Mouse (Mus musculus): ENCODE measurements at regions not wholly inside any gene's neighbourhood (a gene's known extent, or its start where the extent isn't known, plus 50 kb on each side); places are given as distances from the start of the nearest gene placed in this dataset.
A peak's percentile ranks its signal among the peaks of the same experiment; 100 is the strongest.

DNA sequence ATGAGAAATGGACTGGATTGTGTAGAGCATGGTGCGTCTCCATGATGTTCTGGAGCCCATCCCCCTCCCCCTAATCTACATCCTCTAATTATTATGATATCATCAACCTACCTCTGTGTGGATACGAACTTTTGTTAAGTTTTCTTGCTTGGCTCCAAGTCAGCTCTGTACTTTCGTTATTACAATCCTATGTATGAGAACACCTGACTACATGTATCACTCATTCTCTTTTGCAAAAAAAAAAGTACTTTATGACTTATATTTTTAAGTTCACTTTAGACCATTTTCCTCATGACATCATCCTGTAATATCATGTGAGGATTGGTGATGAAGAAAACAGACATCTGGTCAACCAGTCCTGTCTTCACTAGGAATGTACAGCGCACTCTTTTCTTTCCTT, 175.7 kb upstream of the Sulf2 start:
- Histone ChIP-seq H3K4me3 (ENCODE audit: low read depth, low read length) (no peak overlapping the region), H3K36me3 (ENCODE audit: control insufficient read depth, insufficient read depth, low read length) (no peaks in the 10 kb centered on the region), H3K27ac (ENCODE audit: low read length) (no peak overlapping the region), H3K9ac (ENCODE audit: low read depth, low read length) (no peak overlapping the region), H3K4me1 (ENCODE audit: control insufficient read depth, insufficient read depth, low read length) (no peaks in the 10 kb centered on the region), H3K9me3 (replicated peaks; ENCODE audit: control insufficient read depth, low read length, poor library complexity, severe bottlenecking) (no peaks in the 10 kb centered on the region), H3K27me3 (ENCODE audit: control insufficient read depth, insufficient read depth, low read depth, low read length) (no peaks in the 10 kb centered on the region), H3K4me2 (ENCODE audit: low read length) (no peak overlapping the region)
- WGBS: 92% methylated on average over 4 of the region's 4 CpGs
- no peak for ATAC-seq

DNA sequence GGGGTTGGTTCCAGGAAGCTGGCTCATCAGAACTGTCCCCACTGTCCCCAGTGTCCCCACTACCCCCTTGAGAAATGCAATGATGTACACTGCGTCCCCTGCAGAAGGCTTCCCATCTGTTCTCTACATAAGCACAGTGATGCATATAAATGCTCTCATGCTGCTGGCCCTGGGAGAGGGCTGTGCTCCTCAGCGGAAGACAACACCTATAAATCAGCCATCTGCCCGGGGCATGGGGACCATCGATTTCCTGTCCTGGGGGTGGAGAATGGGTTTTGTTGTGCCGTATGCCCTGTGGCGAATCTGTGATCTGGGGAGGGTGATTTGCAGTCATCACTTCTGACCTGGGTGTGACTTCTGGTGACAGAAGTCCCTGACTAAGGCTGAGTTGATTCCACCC, 174.9 kb upstream of the Sulf2 start:
- 74% methylated on average over 6 of the region's 6 CpGs for WGBS
- Histone ChIP-seq H3K4me3 (ENCODE audit: low read depth, low read length) (no peak overlapping the region), H3K9ac (ENCODE audit: low read depth, low read length) (no peak overlapping the region), H3K4me1 (ENCODE audit: control insufficient read depth, insufficient read depth, low read length) (no peaks in the 10 kb centered on the region), H3K36me3 (ENCODE audit: control insufficient read depth, insufficient read depth, low read length) (no peaks in the 10 kb centered on the region), H3K27me3 (ENCODE audit: control insufficient read depth, insufficient read depth, low read depth, low read length) (no peaks in the 10 kb centered on the region), H3K27ac (ENCODE audit: low read length) (no peak overlapping the region), H3K9me3 (replicated peaks; ENCODE audit: control insufficient read depth, low read length, poor library complexity, severe bottlenecking) (no peaks in the 10 kb centered on the region), H3K4me2 (ENCODE audit: low read length) (no peak overlapping the region)
- ATAC-seq: no peak

DNA sequence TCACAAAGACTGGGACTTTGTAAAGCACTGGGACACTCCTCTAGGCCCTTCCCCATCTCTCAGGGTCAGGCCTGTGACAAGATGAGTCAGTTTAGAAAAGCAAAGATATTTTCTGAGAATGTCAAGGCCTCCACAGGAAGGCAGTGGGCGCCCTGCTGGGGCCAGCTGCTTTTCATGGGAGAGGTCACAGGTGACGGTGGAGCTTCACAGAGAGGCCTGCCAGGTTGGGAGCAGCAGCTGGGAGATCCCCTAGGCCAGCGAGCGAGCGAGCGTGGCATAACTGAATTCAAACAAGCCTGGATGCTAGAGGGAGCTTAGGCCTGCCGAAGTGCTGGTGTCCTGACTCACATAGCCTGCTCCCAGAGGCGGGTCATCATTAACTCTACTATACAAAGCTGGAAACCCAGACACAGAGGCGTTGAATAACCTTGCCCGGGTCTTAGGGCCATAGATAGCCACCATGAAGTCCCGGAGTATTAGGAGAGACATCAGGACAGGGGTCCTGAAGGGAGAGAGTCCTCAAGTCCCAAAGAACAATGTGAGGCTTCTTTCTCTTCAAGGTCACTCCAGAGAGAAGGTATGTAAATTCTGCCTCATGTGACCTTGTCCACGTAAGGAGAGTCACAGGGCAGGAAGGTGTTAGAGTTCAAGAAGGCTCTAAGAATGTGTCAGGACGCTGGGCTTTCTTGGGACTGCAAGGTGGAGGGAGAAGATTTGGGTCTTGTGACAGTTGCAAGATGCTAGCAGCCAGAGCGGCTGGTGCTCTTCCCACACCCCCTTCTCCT, 174.3 kb upstream of the Sulf2 start:
- peaks cover 4% of the 10 kb centered on the region; the same call in 1 of the 2 replicates for H3K4me1 ChIP-seq (ENCODE audit: control insufficient read depth, insufficient read depth, low read length)
- no peaks in the 10 kb centered on the region for H3K36me3 ChIP-seq (ENCODE audit: control insufficient read depth, insufficient read depth, low read length)
- 79% methylated on average over 14 of the region's 14 CpGs for WGBS
- no peak overlapping the region for H3K4me3 ChIP-seq (ENCODE audit: low read depth, low read length)
- no peak for ATAC-seq
- H3K9ac ChIP-seq (ENCODE audit: low read depth, low read length): no peak overlapping the region
- no peak overlapping the region for H3K4me2 ChIP-seq (ENCODE audit: low read length)
- no peaks in the 10 kb centered on the region for H3K27me3 ChIP-seq (ENCODE audit: control insufficient read depth, insufficient read depth, low read depth, low read length)
- H3K27ac ChIP-seq (ENCODE audit: low read length): no peak overlapping the region
- no peaks in the 10 kb centered on the region for H3K9me3 ChIP-seq (replicated peaks; ENCODE audit: control insufficient read depth, low read length, poor library complexity, severe bottlenecking)

DNA sequence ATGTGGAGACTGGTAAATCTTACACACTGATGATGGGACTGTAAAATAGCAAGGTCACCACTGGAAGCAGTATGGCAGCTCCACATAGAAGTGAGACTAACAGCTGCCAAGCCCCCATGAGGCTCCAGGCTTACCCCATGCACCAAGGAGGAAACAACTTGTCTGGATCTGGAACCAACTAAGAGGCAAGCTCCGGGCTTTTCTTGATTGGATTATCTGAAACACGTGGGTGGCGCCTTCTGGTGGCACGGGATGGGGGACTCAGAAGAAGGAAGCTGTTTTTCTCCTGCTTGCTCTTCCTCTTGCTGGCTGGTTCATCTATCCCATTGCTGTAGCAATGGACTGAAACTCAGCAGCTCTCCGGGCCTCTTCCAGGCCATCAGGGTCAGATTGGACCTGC, 171.5 kb upstream of the Sulf2 start:
- 68% methylated on average over 5 of the region's 5 CpGs for WGBS
- no peak overlapping the region for H3K4me3 ChIP-seq (ENCODE audit: low read depth, low read length)
- no peaks in the 10 kb centered on the region for H3K9me3 ChIP-seq (replicated peaks; ENCODE audit: control insufficient read depth, low read length, poor library complexity, severe bottlenecking)
- no peak overlapping the region for H3K4me2 ChIP-seq (ENCODE audit: low read length)
- no peak overlapping the region for H3K27ac ChIP-seq (ENCODE audit: low read length)
- H3K36me3 ChIP-seq (ENCODE audit: control insufficient read depth, insufficient read depth, low read length): no peaks in the 10 kb centered on the region
- H3K9ac ChIP-seq (ENCODE audit: low read depth, low read length): no peak overlapping the region
- H3K27me3 ChIP-seq (ENCODE audit: control insufficient read depth, insufficient read depth, low read depth, low read length): no peaks in the 10 kb centered on the region
- no peak for ATAC-seq
- peaks cover 12% of the 10 kb centered on the region for H3K4me1 ChIP-seq (ENCODE audit: control insufficient read depth, insufficient read depth, low read length)

DNA sequence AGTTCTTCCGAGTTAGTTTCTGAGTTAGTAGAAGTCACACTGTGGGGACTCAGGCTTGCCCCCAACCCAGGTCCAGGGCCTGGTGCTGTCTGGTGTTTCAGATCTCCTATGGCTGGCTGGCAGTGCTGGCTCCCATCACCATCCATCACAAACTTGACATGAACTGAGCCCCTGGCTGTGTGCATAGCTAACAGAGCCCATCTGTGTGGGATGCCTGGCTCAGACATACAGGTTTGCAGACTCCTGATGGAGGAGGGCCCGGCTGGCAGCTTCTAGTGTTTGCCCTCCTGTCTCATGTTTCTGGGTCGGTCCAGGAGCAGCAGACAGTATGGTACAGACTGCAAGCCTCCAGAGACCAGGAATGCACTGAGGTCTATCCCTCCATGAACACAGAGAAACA, 169.5 kb upstream of the Sulf2 start:
- Histone ChIP-seq H3K4me3 (ENCODE audit: low read depth, low read length) (no peak overlapping the region), H3K9me3 (replicated peaks; ENCODE audit: control insufficient read depth, low read length, poor library complexity, severe bottlenecking) (no peaks in the 10 kb centered on the region), H3K9ac (ENCODE audit: low read depth, low read length) (no peak overlapping the region), H3K36me3 (ENCODE audit: control insufficient read depth, insufficient read depth, low read length) (no peaks in the 10 kb centered on the region), H3K27ac (ENCODE audit: low read length) (no peak overlapping the region), H3K27me3 (ENCODE audit: control insufficient read depth, insufficient read depth, low read depth, low read length) (no peaks in the 10 kb centered on the region), H3K4me2 (ENCODE audit: low read length) (no peak overlapping the region), H3K4me1 (ENCODE audit: control insufficient read depth, insufficient read depth, low read length) (peaks cover 12% of the 10 kb centered on the region)
- ATAC-seq: no peak
- WGBS: 72% methylated on average over 3 of the region's 3 CpGs

DNA sequence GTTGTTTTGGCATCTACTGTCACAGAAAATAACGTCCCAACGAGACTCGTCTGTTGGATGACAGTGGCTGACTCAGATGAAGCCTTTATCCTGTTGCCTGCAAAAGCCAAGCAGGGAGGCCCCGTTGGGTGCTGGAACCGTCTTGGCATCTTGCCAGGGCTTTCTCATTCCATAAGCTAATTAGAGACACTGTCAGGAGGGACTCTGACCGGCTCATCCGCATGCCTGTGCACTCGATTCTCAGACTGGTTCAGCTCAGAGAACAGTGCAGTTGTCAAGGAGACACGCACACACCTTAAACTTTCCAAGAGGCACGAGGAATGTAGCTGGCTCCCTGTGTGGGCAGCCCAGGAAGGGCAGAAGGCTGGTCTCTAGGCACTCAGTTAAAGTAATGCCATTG, 169.0 kb upstream of the Sulf2 start:
- Histone ChIP-seq H3K9ac (ENCODE audit: low read depth, low read length) (no peak overlapping the region), H3K27me3 (ENCODE audit: control insufficient read depth, insufficient read depth, low read depth, low read length) (no peaks in the 10 kb centered on the region), H3K27ac (ENCODE audit: low read length) (no peak overlapping the region), H3K36me3 (ENCODE audit: control insufficient read depth, insufficient read depth, low read length) (no peaks in the 10 kb centered on the region), H3K9me3 (replicated peaks; ENCODE audit: control insufficient read depth, low read length, poor library complexity, severe bottlenecking) (no peaks in the 10 kb centered on the region), H3K4me2 (ENCODE audit: low read length) (no peak overlapping the region), H3K4me1 (ENCODE audit: control insufficient read depth, insufficient read depth, low read length) (peaks cover 12% of the 10 kb centered on the region), H3K4me3 (ENCODE audit: low read depth, low read length) (no peak overlapping the region)
- 21% methylated on average over 10 of the region's 10 CpGs for WGBS
- peak; percentile 68 for ATAC-seq

DNA sequence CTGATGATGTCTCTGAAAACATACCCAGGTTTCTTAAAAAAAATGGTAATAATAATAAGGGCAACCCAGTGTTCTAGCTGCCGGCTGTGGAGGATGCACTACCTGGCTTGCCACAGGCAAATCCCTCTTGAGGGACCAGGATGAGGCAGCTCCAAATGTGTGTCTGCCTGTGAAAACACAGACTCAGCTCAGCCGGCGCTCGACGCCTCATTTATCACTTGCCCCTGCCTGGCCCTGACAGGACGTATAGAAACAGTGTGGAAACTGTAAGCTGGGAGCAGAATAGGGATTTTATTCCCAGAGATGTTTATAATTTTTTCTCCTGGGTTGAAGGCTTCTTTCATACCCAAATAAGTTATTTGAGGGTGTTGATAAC, 167.2 kb upstream of the Sulf2 start:
- Histone ChIP-seq H3K4me3 (ENCODE audit: low read depth, low read length) (no peak overlapping the region), H3K4me1 (ENCODE audit: control insufficient read depth, insufficient read depth, low read length) (peaks cover 12% of the 10 kb centered on the region), H3K9me3 (replicated peaks; ENCODE audit: control insufficient read depth, low read length, poor library complexity, severe bottlenecking) (no peaks in the 10 kb centered on the region), H3K36me3 (ENCODE audit: control insufficient read depth, insufficient read depth, low read length) (no peaks in the 10 kb centered on the region), H3K27me3 (ENCODE audit: control insufficient read depth, insufficient read depth, low read depth, low read length) (no peaks in the 10 kb centered on the region), H3K27ac (ENCODE audit: low read length) (no peak overlapping the region), H3K4me2 (ENCODE audit: low read length) (no peak overlapping the region), H3K9ac (ENCODE audit: low read depth, low read length) (no peak overlapping the region)
- ATAC-seq: no peak
- 61% methylated on average over 6 of the region's 6 CpGs for WGBS

DNA sequence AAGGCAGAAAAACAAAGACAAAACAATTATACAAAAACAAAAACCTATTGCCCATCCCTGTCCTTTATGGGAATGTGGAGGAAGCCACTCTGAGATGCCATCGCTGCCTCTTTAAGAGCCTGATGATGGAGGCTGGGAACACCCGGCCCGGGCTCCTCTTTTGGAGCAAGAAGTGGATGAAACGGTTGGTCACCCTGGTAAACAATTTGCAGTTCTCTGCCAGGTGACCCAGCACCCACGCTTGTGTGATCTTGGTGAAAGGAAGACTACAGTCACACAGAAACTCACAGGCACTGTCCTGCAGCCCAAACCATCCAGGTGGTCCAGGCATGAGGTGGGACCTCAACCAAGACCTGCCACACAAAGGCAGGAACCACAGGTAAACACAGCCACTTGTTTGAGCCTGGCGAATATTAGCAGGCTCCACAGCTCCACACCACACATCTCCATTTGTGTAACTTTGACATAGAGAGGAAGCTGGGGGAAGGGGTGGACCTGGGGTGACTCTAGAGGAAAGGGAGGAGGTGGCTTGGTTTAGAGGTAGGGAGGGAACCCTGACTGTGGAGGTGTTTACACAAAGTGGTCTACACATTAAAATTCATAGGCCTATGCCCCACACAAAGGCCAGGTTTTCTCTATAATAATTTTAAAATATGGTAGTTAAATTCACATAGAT, 166.7 kb upstream of the Sulf2 start:
- H3K36me3 ChIP-seq (ENCODE audit: control insufficient read depth, insufficient read depth, low read length): no peaks in the 10 kb centered on the region
- 79% methylated on average over 6 of the region's 6 CpGs for WGBS
- H3K27me3 ChIP-seq (ENCODE audit: control insufficient read depth, insufficient read depth, low read depth, low read length): no peaks in the 10 kb centered on the region
- no peak overlapping the region for H3K4me2 ChIP-seq (ENCODE audit: low read length)
- no peak overlapping the region for H3K9ac ChIP-seq (ENCODE audit: low read depth, low read length)
- no peak for ATAC-seq
- no peak overlapping the region for H3K4me3 ChIP-seq (ENCODE audit: low read depth, low read length)
- no peaks in the 10 kb centered on the region for H3K9me3 ChIP-seq (replicated peaks; ENCODE audit: control insufficient read depth, low read length, poor library complexity, severe bottlenecking)
- H3K4me1 ChIP-seq (ENCODE audit: control insufficient read depth, insufficient read depth, low read length): peaks cover 12% of the 10 kb centered on the region
- no peak overlapping the region for H3K27ac ChIP-seq (ENCODE audit: low read length)

DNA sequence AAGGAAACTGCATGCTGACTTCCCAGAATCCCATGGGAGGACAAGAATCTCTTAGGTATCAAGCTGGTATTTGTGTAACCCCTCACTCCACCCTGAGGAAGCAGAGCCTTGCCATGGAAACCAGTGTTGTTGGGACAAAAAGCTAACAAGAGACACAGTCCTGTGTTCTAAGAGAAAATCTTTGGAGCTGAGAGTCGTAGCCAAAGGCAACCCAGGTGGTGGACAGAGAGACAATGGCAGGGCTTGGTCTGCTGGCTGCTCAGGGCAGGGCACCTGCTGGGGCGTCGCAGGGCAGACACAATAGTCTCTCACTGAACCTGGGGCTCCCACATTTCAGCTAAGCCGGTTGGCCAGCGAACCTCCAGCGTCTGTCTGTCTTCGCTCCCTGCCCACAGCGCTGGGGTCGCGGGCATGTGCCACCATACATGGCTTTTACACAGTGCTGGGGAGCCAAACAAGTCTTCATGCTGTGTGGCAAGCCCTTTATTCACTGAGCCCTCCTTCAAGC, 161.0 kb upstream of the Sulf2 start:
- Histone ChIP-seq H3K4me1 (ENCODE audit: control insufficient read depth, insufficient read depth, low read length) (peaks cover 7% of the 10 kb centered on the region), H3K9ac (ENCODE audit: low read depth, low read length) (no peak overlapping the region), H3K27me3 (ENCODE audit: control insufficient read depth, insufficient read depth, low read depth, low read length) (no peaks in the 10 kb centered on the region), H3K4me2 (ENCODE audit: low read length) (no peak overlapping the region), H3K36me3 (ENCODE audit: control insufficient read depth, insufficient read depth, low read length) (no peaks in the 10 kb centered on the region), H3K27ac (ENCODE audit: low read length) (no peak overlapping the region), H3K4me3 (ENCODE audit: low read depth, low read length) (no peak overlapping the region), H3K9me3 (replicated peaks; ENCODE audit: control insufficient read depth, low read length, poor library complexity, severe bottlenecking) (no peaks in the 10 kb centered on the region)
- WGBS: 7% methylated on average over 10 of the region's 10 CpGs
- ATAC-seq: 0 out of 2 replicates have a peak, but pooled peaks have one; percentile 45

All from midbrain, embryonic 16.5 days (tissue).